Comparison of ENCODE assay signal across 8 mouse cellular contexts in genomic region chr12:55778301-55778700, GRCm38 (mm10). TPM values are rescaled to one million over a fixed set of nuclear protein-coding genes. Genes with fewer than 3 reads are reported as not detected.
DNase-seq lines count a peak whose midpoint lies in the region; ATAC-seq and TF ChIP-seq lines count a peak whose summit lies in the region.

No protein-coding gene starts in this region.

- no peak for TF ChIP-seq EP300 in heart, postnatal 0 days (IDR thresholded peaks at IDR 0.05; ENCODE audit: low read depth)

- H3K4me3 ChIP-seq in heart, postnatal 0 days (ENCODE audit: low read depth, low read length) = no peak overlapping the region
- H3K4me3 ChIP-seq in embryonic facial prominence, embryonic 11.5 days (ENCODE audit: low read depth, low read length) = no peak overlapping the region
- no peak overlapping the region for H3K4me3 ChIP-seq in midbrain, embryonic 16.5 days (ENCODE audit: low read depth, low read length)

- TF ChIP-seq CTCF in heart, postnatal 0 days (IDR thresholded peaks at IDR 0.05; ENCODE audit: low read depth) = peak; percentile 53

- no peak overlapping the region for H3K27ac ChIP-seq in heart, postnatal 0 days (ENCODE audit: low read depth)
- H3K27ac ChIP-seq in embryonic facial prominence, embryonic 11.5 days (replicated peaks; ENCODE audit: low read depth, low read length) = no peak overlapping the region
- H3K27ac ChIP-seq in midbrain, embryonic 16.5 days (ENCODE audit: low read length) = no peak overlapping the region

- H3K36me3 ChIP-seq in heart, postnatal 0 days (replicated peaks; ENCODE audit: control insufficient read depth, insufficient read depth, low read length) = peaks cover 15% of the 10 kb centered on the region
- H3K36me3 ChIP-seq in embryonic facial prominence, embryonic 11.5 days (replicated peaks; ENCODE audit: control insufficient read depth, insufficient read depth, low read depth, low read length) = no peaks in the 10 kb centered on the region
- H3K36me3 ChIP-seq in midbrain, embryonic 16.5 days (ENCODE audit: control insufficient read depth, insufficient read depth, low read length) = peaks cover 6% of the 10 kb centered on the region

- H3K27me3 ChIP-seq in heart, postnatal 0 days (ENCODE audit: control insufficient read depth, insufficient read depth, low read length) = no peaks in the 10 kb centered on the region
- no peaks in the 10 kb centered on the region for H3K27me3 ChIP-seq in embryonic facial prominence, embryonic 11.5 days (ENCODE audit: control insufficient read depth, insufficient read depth, low read length)
- no peaks in the 10 kb centered on the region for H3K27me3 ChIP-seq in midbrain, embryonic 16.5 days (ENCODE audit: control insufficient read depth, insufficient read depth, low read depth, low read length)

- no peak for ATAC-seq in heart, postnatal 0 days (ENCODE audit: insufficient read depth, low read depth)
- ATAC-seq in embryonic facial prominence, embryonic 11.5 days (replicated peaks; ENCODE audit: insufficient number of reproducible peaks, low FRiP score, low TSS enrichment, low read depth) = no peak
- ATAC-seq in midbrain, embryonic 16.5 days = no peak

- no peak overlapping the region for H3K4me2 ChIP-seq in heart, postnatal 0 days (ENCODE audit: low read depth, low read length)
- no peak overlapping the region for H3K4me2 ChIP-seq in embryonic facial prominence, embryonic 11.5 days (ENCODE audit: low read depth, low read length)
- H3K4me2 ChIP-seq in midbrain, embryonic 16.5 days (ENCODE audit: low read length) = no peak overlapping the region

- no peaks in the 10 kb centered on the region for H3K4me1 ChIP-seq in heart, postnatal 0 days (ENCODE audit: control insufficient read depth, insufficient read depth)
- no peaks in the 10 kb centered on the region for H3K4me1 ChIP-seq in embryonic facial prominence, embryonic 11.5 days (ENCODE audit: control insufficient read depth, insufficient read depth, low read length)
- no peaks in the 10 kb centered on the region for H3K4me1 ChIP-seq in midbrain, embryonic 16.5 days (ENCODE audit: control insufficient read depth, insufficient read depth, low read length)

- DNase-seq in heart, postnatal 0 days (ENCODE audit: low spot score) = peak; percentile 7
- DNase-seq in heart, adult 9 months (ENCODE audit: low spot score in 2 of 2) = no peak
- DNase-seq in 416B (ENCODE audit: low read depth) = peak; percentile 65
- peak; percentile 74 for DNase-seq in NIH3T3 (ENCODE audit: low read depth)
- peak; percentile 54 for DNase-seq in embryonic facial prominence, embryonic 11.5 days (ENCODE audit: low spot score)
- DNase-seq in layer of hippocampus, adult 9-11 months = peak; percentile 22
- peak; percentile 47 for DNase-seq in testis, postnatal 10 days (ENCODE audit: low spot score)

- no peaks in the 10 kb centered on the region for H3K9me3 ChIP-seq in heart, postnatal 0 days (replicated peaks; ENCODE audit: control insufficient read depth, low read length)
- H3K9me3 ChIP-seq in embryonic facial prominence, embryonic 11.5 days (replicated peaks; ENCODE audit: control insufficient read depth, low read length) = no peaks in the 10 kb centered on the region
- H3K9me3 ChIP-seq in midbrain, embryonic 16.5 days (replicated peaks; ENCODE audit: control insufficient read depth, low read length, poor library complexity, severe bottlenecking) = no peaks in the 10 kb centered on the region

- 72% methylated on average over 2 of the region's 2 CpGs for WGBS in heart, postnatal 0 days
- WGBS in embryonic facial prominence, embryonic 11.5 days = 83% methylated on average over 2 of the region's 2 CpGs
- 86% methylated on average over 2 of the region's 2 CpGs for WGBS in midbrain, embryonic 16.5 days

- H3K9ac ChIP-seq in heart, postnatal 0 days (replicated peaks; ENCODE audit: low read depth, low read length) = no peak overlapping the region
- no peak overlapping the region for H3K9ac ChIP-seq in embryonic facial prominence, embryonic 11.5 days (replicated peaks; ENCODE audit: low read length)
- no peak overlapping the region for H3K9ac ChIP-seq in midbrain, embryonic 16.5 days (ENCODE audit: low read depth, low read length)

RNA-seq across cellular contexts. Expression of gene Ralgapa1, which starts 42.7 kb away (rescaled TPM):
- 50.3 and 53.1 TPM in 2 replicates for total RNA-seq in heart, postnatal 0 days (2014; rRNA removed; ENCODE audit: low replicate concordance)
- 12.4 and 12.8 TPM in 2 replicates for polyA plus RNA-seq in heart, postnatal 0 days (2015; fragmentation: Nextera tagmentation; extraction: Ambion mirVana)
- 16.2 and 19.2 TPM in 2 replicates for polyA plus RNA-seq in embryonic facial prominence, embryonic 11.5 days (2014; fragmentation: Nextera tagmentation; extraction: Ambion mirVana)
- polyA plus RNA-seq in midbrain, embryonic 16.5 days (2015; fragmentation: Nextera tagmentation; extraction: Ambion mirVana) = 24.0 and 26.2 TPM in 2 replicates

RNA-seq across cellular contexts. Expression of gene Brms1l, which starts 57.8 kb away (rescaled TPM):
- 10.2 and 19.6 TPM in 2 replicates for total RNA-seq in heart, postnatal 0 days (2014; rRNA removed; ENCODE audit: low replicate concordance)
- polyA plus RNA-seq in heart, postnatal 0 days (2015; fragmentation: Nextera tagmentation; extraction: Ambion mirVana) = 20.1 and 20.5 TPM in 2 replicates
- polyA plus RNA-seq in embryonic facial prominence, embryonic 11.5 days (2014; fragmentation: Nextera tagmentation; extraction: Ambion mirVana) = 41.1 and 42.9 TPM in 2 replicates
- 58.2 and 60.9 TPM in 2 replicates for polyA plus RNA-seq in midbrain, embryonic 16.5 days (2015; fragmentation: Nextera tagmentation; extraction: Ambion mirVana)

Comparison
In these comparisons a context has a peak if more than half of its experiments do, and no peak if none do; other contexts are left out.
1. DNase-seq: peak in heart, postnatal 0 days (single experiment), 416B (single experiment), NIH3T3 (single experiment), embryonic facial prominence, embryonic 11.5 days (single experiment), layer of hippocampus, adult 9-11 months (single experiment) and testis, postnatal 10 days (single experiment); none in heart, adult 9 months (0 of 2).